ENCODE assay signal across 8 mouse cellular contexts in genomic region chr2:78049248-78049874, GRCm38 (mm10).
DNase-seq lines count a peak whose midpoint lies in the region; ATAC-seq lines count a peak whose summit lies in the region.

No protein-coding gene starts in this region.

- H3K4me1 ChIP-seq in hindbrain, embryonic 11.5 days (replicated peaks; ENCODE audit: control insufficient read depth, insufficient read depth, low read length), result no peaks in the 10 kb centered on the region
- H3K4me1 ChIP-seq in lung, embryonic 15.5 days, result peaks cover 13% of the 10 kb centered on the region

- H3K27me3 ChIP-seq in hindbrain, embryonic 11.5 days (ENCODE audit: control insufficient read depth, insufficient read depth, low read length), result no peaks in the 10 kb centered on the region
- H3K27me3 ChIP-seq in lung, embryonic 15.5 days, result no peaks in the 10 kb centered on the region

- no peaks in the 10 kb centered on the region for H3K36me3 ChIP-seq in hindbrain, embryonic 11.5 days (ENCODE audit: control insufficient read depth, insufficient read depth, low read length)
- no peaks in the 10 kb centered on the region for H3K36me3 ChIP-seq in lung, embryonic 15.5 days

- H3K4me3 ChIP-seq in hindbrain, embryonic 11.5 days (ENCODE audit: low read depth, low read length), result no peak overlapping the region
- peak overlapping the region; percentile 24 for H3K4me3 ChIP-seq in lung, embryonic 15.5 days

- DNase-seq in Muller cell, postnatal 12 days (ENCODE audit: inconsistent ontology term), result peak; percentile 93
- DNase-seq in cerebellum, postnatal 10 days, result peak; percentile 93
- peak; percentile 81 to 88 for DNase-seq in frontal cortex, postnatal 14 days (ENCODE audit: low spot score in 2 of 2)
- DNase-seq in hindbrain, embryonic 11.5 days (ENCODE audit: low spot score), result peak; percentile 88
- peak; percentile 90 for DNase-seq in layer of hippocampus, adult 9-11 months
- DNase-seq in ovary, postnatal 10 days (ENCODE audit: low spot score), result peak; percentile 55
- DNase-seq in thymus, postnatal 14 days, result peak; percentile 28

- peak; percentile 77 for ATAC-seq in hindbrain, embryonic 11.5 days (ENCODE audit: low FRiP score)
- ATAC-seq in lung, embryonic 15.5 days (ENCODE audit: borderline replicate concordance, extremely low read depth, low FRiP score, low TSS enrichment), result peak; percentile 60

- no peak overlapping the region for H3K9ac ChIP-seq in hindbrain, embryonic 11.5 days (ENCODE audit: low read depth, low read length)
- H3K9ac ChIP-seq in lung, embryonic 15.5 days, result no peak overlapping the region

- H3K9me3 ChIP-seq in hindbrain, embryonic 11.5 days (ENCODE audit: control insufficient read depth, low read length), result no peaks in the 10 kb centered on the region
- H3K9me3 ChIP-seq in lung, embryonic 15.5 days, result no peaks in the 10 kb centered on the region

- H3K27ac ChIP-seq in hindbrain, embryonic 11.5 days (ENCODE audit: low read depth, low read length), result no peak overlapping the region
- 0 out of 2 replicates have a peak overlapping the region, but pooled peaks have one; percentile 12 for H3K27ac ChIP-seq in lung, embryonic 15.5 days

- H3K4me2 ChIP-seq in hindbrain, embryonic 11.5 days (replicated peaks; ENCODE audit: low read depth, low read length), result peak overlapping the region; percentile 2
- peak overlapping the region; percentile 60 for H3K4me2 ChIP-seq in lung, embryonic 15.5 days

- 19% methylated on average over 8 of the region's 8 CpGs for WGBS in hindbrain, embryonic 11.5 days
- WGBS in lung, embryonic 15.5 days, result 14% methylated on average over 8 of the region's 8 CpGs

Comparison
In these comparisons a context has a peak if more than half of its experiments do, and no peak if none do; other contexts are left out.
1. DNase-seq: peak in every context shown above with its lines; median percentile 93 in Muller cell, postnatal 12 days; 93 in cerebellum, postnatal 10 days; 90 in layer of hippocampus, adult 9-11 months; 88 in hindbrain, embryonic 11.5 days; 84 in frontal cortex, postnatal 14 days; 55 in ovary, postnatal 10 days; 28 in thymus, postnatal 14 days.